In the genomic region with DNA sequence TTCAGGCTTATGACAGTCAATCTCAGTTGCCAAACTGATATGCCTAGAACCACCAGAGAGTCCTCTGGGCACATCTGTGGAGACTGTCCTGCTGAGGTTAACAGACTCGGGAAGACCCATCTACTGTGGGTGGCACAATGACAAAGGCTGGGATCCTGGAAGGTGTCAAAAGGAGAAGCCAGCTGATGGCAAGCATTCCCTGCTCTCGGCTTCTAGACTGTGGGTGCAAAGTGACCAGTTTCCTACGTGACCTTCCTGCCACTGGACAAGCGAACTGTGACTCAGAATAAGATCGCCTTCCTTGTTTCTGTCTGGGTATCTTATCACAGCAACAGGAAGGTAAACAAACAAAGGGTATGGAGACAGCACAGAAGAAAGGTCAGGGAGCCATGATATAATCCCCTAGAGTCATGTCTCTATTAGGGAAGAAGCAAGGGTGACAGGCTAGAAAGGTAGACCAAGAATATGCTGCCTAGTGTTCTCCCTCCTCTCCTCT, we compare ENCODE assay signal across 11 mouse cellular contexts. TPM values are rescaled to one million over a fixed set of nuclear protein-coding genes. Genes with fewer than 3 reads are reported as not detected.
A peak's percentile ranks its signal among the peaks of the same experiment; 100 is the strongest.
DNase-seq lines count a peak whose midpoint lies in the region; ATAC-seq and TF ChIP-seq lines count a peak whose summit lies in the region.
"Had no signal": no experiment of that assay in that cellular context is flagged by ENCODE, and none has a peak within 500 bp of the region (broad histone marks: within the 10 kb centered on the region; RNA-seq: fewer than 3 reads in every experiment).

No protein-coding gene starts in this region.

- no peak overlapping the region for H3K27ac ChIP-seq in forebrain, embryonic 14.5 days (ENCODE audit: low read depth, low read length)
- no peak overlapping the region for H3K27ac ChIP-seq in forebrain, embryonic 12.5 days
- H3K27ac ChIP-seq in lung, embryonic 15.5 days = no peak overlapping the region
- H3K27ac ChIP-seq in liver, embryonic 15.5 days (replicated peaks) = no peak overlapping the region
- H3K27ac ChIP-seq in stomach, embryonic 16.5 days (ENCODE audit: low read length) = no peak overlapping the region

- no peak for TF ChIP-seq CTCF in lung, adult 2 months (IDR thresholded peaks at IDR 0.05; ENCODE audit: insufficient read depth, low read length)

- TF ChIP-seq POLR2A in lung, adult 2 months (IDR thresholded peaks at IDR 0.05; ENCODE audit: borderline replicate concordance, extremely low read depth, low read depth, low read length) = no peak

- no peak for ATAC-seq in forebrain, embryonic 14.5 days
- no peak for ATAC-seq in forebrain, embryonic 12.5 days (ENCODE audit: low FRiP score)
- ATAC-seq in lung, embryonic 15.5 days (ENCODE audit: borderline replicate concordance, extremely low read depth, low FRiP score, low TSS enrichment) = no peak
- no peak for ATAC-seq in liver, embryonic 15.5 days (ENCODE audit: insufficient read depth)
- no peak for ATAC-seq in stomach, embryonic 16.5 days (ENCODE audit: insufficient read depth, low FRiP score)

- H3K4me1 ChIP-seq in forebrain, embryonic 14.5 days (ENCODE audit: control insufficient read depth, insufficient read depth, low read length) = peaks cover 8% of the 10 kb centered on the region; the same call in 1 of the 2 replicates
- H3K4me1 ChIP-seq in forebrain, embryonic 12.5 days = peaks cover 14% of the 10 kb centered on the region
- peaks cover 11% of the 10 kb centered on the region; the same call in 1 of the 2 replicates for H3K4me1 ChIP-seq in lung, embryonic 15.5 days
- peaks cover 5% of the 10 kb centered on the region; the same call in 1 of the 2 replicates for H3K4me1 ChIP-seq in lung, adult 2 months (ENCODE audit: control insufficient read depth, insufficient read depth, low read length)
- H3K4me1 ChIP-seq in liver, embryonic 15.5 days (replicated peaks) = peaks cover 32% of the 10 kb centered on the region
- peaks cover 12% of the 10 kb centered on the region for H3K4me1 ChIP-seq in stomach, embryonic 16.5 days (ENCODE audit: control insufficient read depth, insufficient read depth, low read length)

- H3K9ac ChIP-seq in forebrain, embryonic 14.5 days (ENCODE audit: low read length) = no peak overlapping the region; the same call in 1 of the 2 replicates
- no peak overlapping the region for H3K9ac ChIP-seq in forebrain, embryonic 12.5 days
- no peak overlapping the region for H3K9ac ChIP-seq in lung, embryonic 15.5 days
- no peak overlapping the region for H3K9ac ChIP-seq in liver, embryonic 15.5 days
- H3K9ac ChIP-seq in stomach, embryonic 16.5 days (ENCODE audit: low read length) = no peak overlapping the region

- WGBS in forebrain, embryonic 14.5 days = 79% methylated on average over 5 of the region's 5 CpGs
- WGBS in forebrain, embryonic 12.5 days = 78% methylated on average over 5 of the region's 5 CpGs
- WGBS in lung, embryonic 15.5 days = 39% methylated on average over 5 of the region's 5 CpGs
- WGBS in lung, adult 2 months = 33% methylated on average over 5 of the region's 5 CpGs
- 47% methylated on average over 5 of the region's 5 CpGs for WGBS in liver, embryonic 15.5 days (ENCODE audit: insufficient replicate concordance)
- 36% methylated on average over 5 of the region's 5 CpGs for WGBS in stomach, embryonic 16.5 days

- peaks cover 13% of the 10 kb centered on the region for H3K36me3 ChIP-seq in forebrain, embryonic 14.5 days (ENCODE audit: control insufficient read depth, insufficient read depth, low read length)
- H3K36me3 ChIP-seq in forebrain, embryonic 12.5 days (replicated peaks) = peaks cover 11% of the 10 kb centered on the region
- H3K36me3 ChIP-seq in lung, embryonic 15.5 days = peaks cover 15% of the 10 kb centered on the region; the same call in 1 of the 2 replicates
- H3K36me3 ChIP-seq in liver, embryonic 15.5 days (replicated peaks) = peaks cover 27% of the 10 kb centered on the region
- 0 out of 2 replicates have a peak, but pooled peaks cover 4% of the 10 kb centered on the region for H3K36me3 ChIP-seq in stomach, embryonic 16.5 days (ENCODE audit: control insufficient read depth, insufficient read depth, low read length)

- no peaks in the 10 kb centered on the region for H3K27me3 ChIP-seq in forebrain, embryonic 14.5 days (replicated peaks; ENCODE audit: control insufficient read depth, insufficient read depth, low read length)
- no peaks in the 10 kb centered on the region for H3K27me3 ChIP-seq in forebrain, embryonic 12.5 days
- H3K27me3 ChIP-seq in lung, embryonic 15.5 days = no peaks in the 10 kb centered on the region
- H3K27me3 ChIP-seq in liver, embryonic 15.5 days = no peaks in the 10 kb centered on the region
- H3K27me3 ChIP-seq in stomach, embryonic 16.5 days (ENCODE audit: control insufficient read depth, insufficient read depth, low read length) = no peaks in the 10 kb centered on the region

- no peak for DNase-seq in forebrain, embryonic 14.5 days (ENCODE audit: low spot score)
- no peak for DNase-seq in lung, adult 2 months
- DNase-seq in thymus, postnatal 36 days = no peak
- DNase-seq in frontal cortex, postnatal 36 days (ENCODE audit: low spot score in 2 of 2) = no peak
- DNase-seq: cerebellum, adult 11-12 months; kidney, postnatal 14 days; right cerebral cortex, adult 18-20 months had no signal

- H3K4me3 ChIP-seq in forebrain, embryonic 14.5 days (ENCODE audit: low read depth, low read length) = no peak overlapping the region
- H3K4me3 ChIP-seq in forebrain, embryonic 12.5 days (replicated peaks) = no peak overlapping the region
- H3K4me3 ChIP-seq in lung, embryonic 15.5 days = 0 out of 2 replicates have a peak overlapping the region, but pooled peaks have one; percentile 96
- H3K4me3 ChIP-seq in lung, adult 2 months (replicated peaks; ENCODE audit: extremely low read depth, low read depth, low read length) = no peak overlapping the region
- H3K4me3 ChIP-seq in liver, embryonic 15.5 days (replicated peaks) = peak overlapping the region; percentile 95; the same call in 1 of the 2 replicates
- no peak overlapping the region for H3K4me3 ChIP-seq in stomach, embryonic 16.5 days (replicated peaks; ENCODE audit: low read length)

- H3K9me3 ChIP-seq in forebrain, embryonic 14.5 days (replicated peaks; ENCODE audit: control insufficient read depth, low read length) = no peaks in the 10 kb centered on the region
- no peaks in the 10 kb centered on the region for H3K9me3 ChIP-seq in forebrain, embryonic 12.5 days
- no peaks in the 10 kb centered on the region for H3K9me3 ChIP-seq in lung, embryonic 15.5 days
- no peaks in the 10 kb centered on the region for H3K9me3 ChIP-seq in liver, embryonic 15.5 days (replicated peaks)
- H3K9me3 ChIP-seq in stomach, embryonic 16.5 days (replicated peaks; ENCODE audit: control insufficient read depth, low read length) = no peaks in the 10 kb centered on the region

- peak overlapping the region; percentile 6; the same call in 1 of the 2 replicates for H3K4me2 ChIP-seq in forebrain, embryonic 14.5 days (ENCODE audit: low read length)
- no peak overlapping the region; the same call in 1 of the 2 replicates for H3K4me2 ChIP-seq in forebrain, embryonic 12.5 days
- peak overlapping the region; percentile 62; the same call in 1 of the 2 replicates for H3K4me2 ChIP-seq in lung, embryonic 15.5 days
- peak overlapping the region; percentile 82; the same call in 1 of the 2 replicates for H3K4me2 ChIP-seq in liver, embryonic 15.5 days
- H3K4me2 ChIP-seq in stomach, embryonic 16.5 days (ENCODE audit: low read depth, low read length) = peak overlapping the region; percentile 69

RNA-seq across cellular contexts. Expression of gene Fam114a2, which starts 1.4 kb away (rescaled TPM):
- polyA plus RNA-seq in forebrain, embryonic 14.5 days (2014; fragmentation: Nextera tagmentation; extraction: Ambion mirVana) = 73.6 and 76.3 TPM in 2 replicates
- 79.0 and 81.5 TPM in 2 replicates for polyA plus RNA-seq in forebrain, embryonic 12.5 days (2016; fragmentation: Nextera tagmentation; extraction: Ambion mirVana)
- 78.7 and 81.8 TPM in 2 replicates for polyA plus RNA-seq in lung, embryonic 15.5 days (2015; fragmentation: Nextera tagmentation; extraction: Ambion mirVana)
- 20.2 and 30.6 TPM in 2 replicates for polyA plus RNA-seq in lung, adult 2 months (2012; rRNA removed)
- polyA plus RNA-seq in liver, embryonic 15.5 days (2015; fragmentation: Nextera tagmentation; extraction: Ambion mirVana) = 27.5 and 28.9 TPM in 2 replicates
- polyA plus RNA-seq in stomach, embryonic 16.5 days (2015; fragmentation: Nextera tagmentation; extraction: Ambion mirVana) = 76.3 and 77.6 TPM in 2 replicates

RNA-seq across cellular contexts. Expression of gene Mfap3, which starts 1.5 kb away (rescaled TPM):
- 68.3 and 71.4 TPM in 2 replicates for polyA plus RNA-seq in forebrain, embryonic 14.5 days (2014; fragmentation: Nextera tagmentation; extraction: Ambion mirVana)
- polyA plus RNA-seq in forebrain, embryonic 12.5 days (2016; fragmentation: Nextera tagmentation; extraction: Ambion mirVana) = 51.6 and 58.1 TPM in 2 replicates
- polyA plus RNA-seq in lung, embryonic 15.5 days (2015; fragmentation: Nextera tagmentation; extraction: Ambion mirVana) = 43.9 and 45.7 TPM in 2 replicates
- polyA plus RNA-seq in lung, adult 2 months (2012; rRNA removed) = 10.3 and 11.0 TPM in 2 replicates
- polyA plus RNA-seq in liver, embryonic 15.5 days (2015; fragmentation: Nextera tagmentation; extraction: Ambion mirVana) = 11.2 TPM in 2 replicates
- 37.9 and 39.0 TPM in 2 replicates for polyA plus RNA-seq in stomach, embryonic 16.5 days (2015; fragmentation: Nextera tagmentation; extraction: Ambion mirVana)

Comparison
In these comparisons a context has a peak if more than half of its experiments do, and no peak if none do; other contexts are left out.
1. H3K4me3 ChIP-seq: peak in lung, embryonic 15.5 days (single experiment) and liver, embryonic 15.5 days (single experiment); none in forebrain, embryonic 14.5 days (single experiment), forebrain, embryonic 12.5 days (single experiment), lung, adult 2 months (single experiment) and stomach, embryonic 16.5 days (single experiment).